Mouse (Mus musculus) ovary, adult 10 weeks (tissue): ENCODE measurements around the gene Tmem184b. TPM values are rescaled to one million over a fixed set of nuclear protein-coding genes. Genes with fewer than 3 reads are reported as not detected.

Source experiments
- polyA plus RNA-seq: library from polyadenylated mRNA; stranded (reverse); fragments of 350-450 nt; fragmentation: Illumina TruSeq; extraction: RNeasy Lipid Tissue Mini Kit (QIAGEN cat#74804); gene quantifications from one replicate; pipeline ENCODE4 v1.2.3, GENCODE M21; 2014

Tmem184b gene
- polyA plus RNA-seq = 8.1 TPM

DNA sequence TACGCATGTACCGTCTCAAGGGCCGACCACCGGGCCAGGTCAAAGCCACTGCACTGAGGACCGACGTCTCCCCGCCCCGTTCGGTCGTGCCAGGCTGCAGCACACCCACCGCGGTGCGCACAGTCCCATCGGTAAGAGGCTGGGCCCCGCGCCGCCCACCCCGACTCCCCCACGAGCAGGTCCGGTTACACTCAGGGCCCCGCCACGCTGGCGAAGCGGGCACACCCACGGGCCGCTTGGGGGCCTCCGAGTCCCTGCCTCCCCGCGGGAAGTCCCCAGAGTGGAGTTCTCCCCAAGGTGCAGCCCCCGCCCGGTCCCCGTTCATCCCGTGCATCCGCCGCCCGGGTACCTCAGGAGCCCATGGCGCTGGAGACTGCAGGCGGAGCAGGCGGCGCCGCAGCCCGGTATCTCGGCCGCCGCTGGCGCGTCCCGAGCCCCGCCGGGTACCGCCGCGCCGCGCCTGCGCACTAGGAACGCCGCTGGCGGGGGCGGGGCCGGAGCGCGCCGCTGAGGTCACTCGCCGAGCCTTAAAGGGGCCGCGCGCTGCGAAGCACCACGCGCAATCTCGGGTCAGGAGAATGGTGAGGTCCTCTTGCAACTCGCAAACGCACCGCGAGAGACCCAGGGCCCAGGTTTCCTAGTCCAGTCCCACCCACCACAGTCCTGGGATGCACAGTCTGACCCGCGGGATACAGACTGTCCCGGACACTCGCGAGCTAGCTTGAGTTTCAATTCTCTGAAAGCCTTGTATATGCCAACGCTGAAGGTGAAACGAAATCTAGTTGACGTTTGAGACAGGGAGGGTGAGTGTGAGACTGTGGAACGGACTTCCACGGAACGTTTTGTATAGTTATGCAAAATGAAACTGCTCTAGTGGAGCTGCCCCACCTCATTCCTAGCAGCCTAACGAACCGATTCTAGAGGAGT, at the start of gene Tmem184b:
Gene Tmem184b, minus strand, starts transcription at position 734 of the 927 bp plus-strand sequence.

DNA sequence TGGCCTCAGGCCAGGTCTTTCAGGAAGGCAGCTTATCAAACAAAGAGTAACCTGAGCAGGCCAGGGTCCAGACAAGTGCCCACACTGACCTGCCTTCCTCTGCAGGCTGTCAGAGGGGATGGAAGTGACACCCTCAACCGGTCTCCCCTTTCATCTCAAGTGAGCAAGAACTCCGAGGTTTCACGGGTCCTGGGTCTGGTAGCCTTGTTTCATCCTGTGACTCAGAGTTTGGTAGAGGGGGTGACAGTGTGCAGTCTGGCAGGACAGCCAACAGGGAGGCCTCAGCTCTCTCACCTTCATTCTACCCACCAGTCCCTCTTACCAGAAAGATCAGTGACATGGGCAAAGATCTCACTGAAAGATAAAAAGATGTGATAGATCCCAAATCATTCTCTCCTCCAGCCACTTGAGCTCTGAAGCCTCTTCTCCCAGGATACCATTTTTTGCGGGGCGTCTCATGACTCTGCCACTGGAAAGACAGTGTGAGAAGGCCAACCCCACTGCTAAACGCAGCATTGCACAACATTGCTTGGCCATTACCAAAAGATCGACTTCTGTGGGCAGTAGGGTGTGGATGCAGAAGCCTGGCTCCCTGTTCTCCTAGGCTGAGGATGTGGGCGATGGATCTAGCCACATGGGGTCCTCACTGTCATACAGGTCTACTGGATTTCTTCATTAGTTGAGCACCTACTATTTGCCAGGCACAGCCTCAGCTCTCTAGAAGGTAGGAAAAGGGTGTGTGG, 57.1 kb downstream of the Tmem184b start, which contains the start of gene Maff:
Gene Maff, plus strand, starts transcription at position 571 of the 743 bp plus-strand sequence.

DNA sequence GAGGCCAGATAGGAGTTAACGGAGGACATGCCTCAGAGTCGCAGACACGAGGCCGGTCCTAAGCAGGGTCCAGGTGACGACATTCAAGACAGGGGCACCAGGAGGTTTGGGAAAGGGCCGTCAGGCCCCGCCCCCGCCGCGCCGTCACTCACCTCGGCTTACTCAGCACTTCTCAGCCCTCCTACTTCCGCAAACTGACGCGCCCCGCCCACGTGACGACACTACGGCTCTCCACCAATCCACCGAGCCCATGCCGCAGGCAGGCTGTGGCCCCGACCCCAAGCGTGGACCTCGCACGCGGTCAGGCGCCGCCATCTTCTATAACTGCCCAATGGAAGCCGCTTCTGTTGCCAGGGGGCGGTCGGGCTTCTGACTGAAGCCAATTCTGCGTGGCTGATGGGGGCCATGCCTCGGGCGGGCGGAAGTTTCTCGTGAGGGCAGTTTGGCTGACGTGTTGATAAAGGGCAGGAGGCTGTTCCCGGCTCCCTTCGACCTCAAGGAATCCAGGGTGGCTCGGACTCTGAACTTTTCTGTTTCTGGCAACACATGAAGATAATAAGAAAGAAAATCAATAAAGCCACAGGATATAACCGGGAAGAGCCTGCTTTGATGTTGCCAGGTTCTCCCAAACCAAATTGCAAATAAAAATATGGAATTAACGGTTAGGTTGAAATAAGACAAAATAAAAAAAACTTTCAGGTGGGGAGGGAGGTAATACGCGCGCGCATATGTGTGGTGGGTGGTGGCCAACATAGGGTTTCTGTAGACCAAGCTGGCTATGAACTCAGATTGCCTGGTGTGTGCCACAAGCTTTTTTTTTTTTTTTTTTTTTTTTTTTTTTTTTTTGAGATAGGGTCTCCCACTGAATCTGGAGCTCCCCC, 75.1 kb downstream of the Tmem184b start, which contains the start of gene Pla2g6:
Gene Pla2g6, minus strand, starts transcription at position 333 of the 881 bp plus-strand sequence.

Other genes starting within 250 kb of the Tmem184b start
- not detected for gene Sox10, start 238.3 kb downstream of the Tmem184b start, polyA plus RNA-seq
- 4.3 TPM for gene Pick1, start 174.4 kb downstream of the Tmem184b start, polyA plus RNA-seq
- gene Gm49486, start 174.2 kb downstream of the Tmem184b start, polyA plus RNA-seq = 1.4 TPM
- gene Slc16a8, start 148.8 kb downstream of the Tmem184b start, polyA plus RNA-seq = not detected
- not detected for gene Baiap2l2, start 118.0 kb downstream of the Tmem184b start, polyA plus RNA-seq
- gene Pla2g6, start 75.2 kb downstream of the Tmem184b start, polyA plus RNA-seq = 0.26 TPM
- 1.3 TPM for gene Maff, start 56.9 kb downstream of the Tmem184b start, polyA plus RNA-seq
- gene Csnk1e, start 52.0 kb upstream of the Tmem184b start, polyA plus RNA-seq = 13.7 TPM
- gene Kcnj4, start 101.7 kb upstream of the Tmem184b start, polyA plus RNA-seq = not detected
- gene Kdelr3, start 112.8 kb upstream of the Tmem184b start, polyA plus RNA-seq = 14.0 TPM
- 237 TPM for gene Ddx17, start 143.2 kb upstream of the Tmem184b start, polyA plus RNA-seq
- 1.3 TPM for gene Dmc1, start 201.5 kb upstream of the Tmem184b start, polyA plus RNA-seq